Mouse (Mus musculus) cortical plate, adult 2 months (tissue): ENCODE measurements at regions not wholly inside any gene's neighbourhood (a gene's known extent, or its start where the extent isn't known, plus 50 kb on each side); places are given as distances from the start of the nearest gene placed in this dataset.

Source experiments
- CTCF ChIP-seq: fragments of 200-500 bp; IDR thresholded peaks from 2 replicates; pipeline ENCODE4 v1.5.1; 2011; ENCODE audit warnings: mild to moderate bottlenecking, control low read depth, low read length; ENCODE audit not compliant: insufficient read depth; ENCODE audit errors: extremely low read depth
- POLR2A ChIP-seq: fragments of 200-500 bp; IDR thresholded peaks from 2 replicates; pipeline ENCODE4 v1.6.1; 2011; ENCODE audit warnings: mild to moderate bottlenecking, low read length, control low read depth; ENCODE audit not compliant: insufficient read depth; ENCODE audit errors: extremely low read depth

GRCm38 (mm10) chr6:22417189-22417588 is 61.1 kb upstream of the Fam3c start:
- TF ChIP-seq CTCF (no peak), POLR2A (no peak)
